Mouse (Mus musculus) limb, embryonic 11.5 days (tissue): ENCODE measurements around the gene Bcar3. TPM values are rescaled to one million over a fixed set of nuclear protein-coding genes. Genes with fewer than 3 reads are reported as not detected.

Source experiments
- ATAC-seq: fragments of 200-750 bp; cut with Nextera tagmentation; 2 replicates; pipeline ENCODE4 v1.8.0; 2017; ENCODE audit warnings: low read depth; ENCODE audit not compliant: insufficient number of reproducible peaks, low FRiP score, low TSS enrichment
- DNase-seq: peaks from one replicate; pipeline ENCODE4 v3.0.0-alpha.2; 2015; ENCODE audit warnings: low spot score
- H3K27ac ChIP-seq: fragments of 300-500 bp; sonication (generic); replicated peaks from 2 replicates; pipeline ENCODE4 v1.5.1; 2014; ENCODE audit warnings: low read depth, mild to moderate bottlenecking, low read length
- H3K27me3 ChIP-seq: fragments of 300-500 bp; sonication (generic); 2 replicates; pipeline ENCODE4 v1.6.1; 2014; ENCODE audit warnings: mild to moderate bottlenecking, low read length, mixed read lengths; ENCODE audit not compliant: control insufficient read depth, insufficient read depth
- H3K36me3 ChIP-seq: fragments of 300-500 bp; sonication (generic); 2 replicates; pipeline ENCODE4 v1.6.1; 2014; ENCODE audit warnings: mild to moderate bottlenecking, low read length, moderate library complexity, mixed read lengths; ENCODE audit not compliant: control insufficient read depth, insufficient read depth
- H3K4me1 ChIP-seq: fragments of 300-500 bp; sonication (generic); 2 replicates; pipeline ENCODE4 v1.6.1; 2014; ENCODE audit warnings: low read length, mixed read lengths; ENCODE audit not compliant: control insufficient read depth, insufficient read depth
- H3K4me2 ChIP-seq: fragments of 300-500 bp; sonication (generic); 2 replicates; pipeline ENCODE4 v1.6.1; 2014; ENCODE audit warnings: low read depth, mild to moderate bottlenecking, moderate library complexity; ENCODE audit not compliant: severe bottlenecking
- H3K4me3 ChIP-seq: fragments of 300-500 bp; sonication (generic); 2 replicates; pipeline ENCODE4 v1.5.1; 2014; ENCODE audit warnings: low read depth, low read length
- H3K9ac ChIP-seq: fragments of 300-500 bp; sonication (generic); 2 replicates; pipeline ENCODE4 v1.6.1; 2014; ENCODE audit warnings: mild to moderate bottlenecking, low read length
- H3K9me3 ChIP-seq: fragments of 300-500 bp; sonication (generic); 2 replicates; pipeline ENCODE4 v1.6.1; 2016; ENCODE audit warnings: low read length; ENCODE audit not compliant: control insufficient read depth
- WGBS: fragments of 180-500 bp; shearing (Covaris S2); extraction: QIAGEN DNeasy Blood & Tissue Kit; methylation state at CpG from one replicate; pipeline ENCODE4 v1.1.7; 2014; 5-methylcytosine and 5-hydroxymethylcytosine counted together
- polyA plus RNA-seq: library from polyadenylated mRNA; unstranded; fragments of >200 nt; fragmentation: Nextera tagmentation; extraction: Ambion mirVana; gene quantifications from 2 replicates; pipeline ENCODE4 v1.2.1, GENCODE M21; 2014

Bcar3 gene
- polyA plus RNA-seq, 1 experiment from 2014 or later, result 3.8 TPM

- no peak overlapping the region for H3K27ac ChIP-seq
- WGBS, result 93% methylated on average over 3 of the region's 3 CpGs
- ATAC-seq, result no peak
Observed at GRCm38 (mm10) chr3:122492006-122492405, 198.1 kb downstream of the Bcar3 start.

GRCm38 (mm10) chr3:122492872-122493615 lies 199.1 kb downstream of the Bcar3 start:
- WGBS, result 52% methylated on average over 21 of the region's 21 CpGs

More at GRCm38 (mm10) chr3:122492006-122492405, 198.1 kb downstream of the Bcar3 start:
- Histone ChIP-seq H3K4me2 (no peak overlapping the region), H3K9ac (no peak overlapping the region), H3K9me3 (no peaks in the 10 kb centered on the region), H3K27me3 (no peaks in the 10 kb centered on the region), H3K4me3 (no peak overlapping the region), H3K4me1 (peaks cover 5% of the 10 kb centered on the region; the same call in 1 of the 2 replicates), H3K36me3 (no peaks in the 10 kb centered on the region)
- DNase-seq, result no peak

GRCm38 (mm10) chr3:122494764-122495163 lies 200.8 kb downstream of the Bcar3 start:
- no peaks in the 10 kb centered on the region for H3K36me3 ChIP-seq
- peaks cover 17% of the 10 kb centered on the region for H3K4me1 ChIP-seq
- H3K27me3 ChIP-seq, result no peaks in the 10 kb centered on the region
- no peak overlapping the region for H3K4me3 ChIP-seq
- DNase-seq, result no peak
- H3K27ac ChIP-seq, result no peak overlapping the region
- H3K9ac ChIP-seq, result no peak overlapping the region
- ATAC-seq, result no peak
- no peaks in the 10 kb centered on the region for H3K9me3 ChIP-seq
- no peak overlapping the region for H3K4me2 ChIP-seq
- 48% methylated on average over 6 of the region's 6 CpGs for whole genome bisulfite sequencing

More at GRCm38 (mm10) chr3:122492872-122493615, 199.1 kb downstream of the Bcar3 start:
- Histone ChIP-seq H3K27ac (no peak overlapping the region), H3K4me1 (peaks cover 5% of the 10 kb centered on the region; the same call in 1 of the 2 replicates), H3K9ac (no peak overlapping the region), H3K4me2 (no peak overlapping the region), H3K4me3 (no peak overlapping the region), H3K36me3 (no peaks in the 10 kb centered on the region), H3K27me3 (no peaks in the 10 kb centered on the region), H3K9me3 (no peaks in the 10 kb centered on the region)
- DNase-seq (no peak), ATAC-seq (no peak)

- 86% methylated on average over 6 of the region's 6 CpGs for WGBS
- ATAC-seq (no peak), DNase-seq (no peak)
- H3K4me3 ChIP-seq, result no peak overlapping the region
- H3K27me3 ChIP-seq, result no peaks in the 10 kb centered on the region
- H3K36me3 ChIP-seq, result no peaks in the 10 kb centered on the region
- H3K27ac ChIP-seq, result no peak overlapping the region
- no peak overlapping the region for H3K4me2 ChIP-seq
- peaks cover 20% of the 10 kb centered on the region for H3K4me1 ChIP-seq
- H3K9me3 ChIP-seq, result no peaks in the 10 kb centered on the region
- no peak overlapping the region for H3K9ac ChIP-seq
Observed at GRCm38 (mm10) chr3:122497871-122498270, 203.9 kb downstream of the Bcar3 start.

GRCm38 (mm10) chr3:122498528-122498927 lies 204.6 kb downstream of the Bcar3 start:
- DNase-seq (no peak), ATAC-seq (no peak)
- Histone ChIP-seq H3K9ac (no peak overlapping the region), H3K36me3 (no peaks in the 10 kb centered on the region), H3K4me2 (no peak overlapping the region), H3K9me3 (no peaks in the 10 kb centered on the region), H3K4me1 (peaks cover 18% of the 10 kb centered on the region), H3K27ac (no peak overlapping the region), H3K27me3 (no peaks in the 10 kb centered on the region), H3K4me3 (no peak overlapping the region)
- 82% methylated on average over 7 of the region's 7 CpGs for WGBS

GRCm38 (mm10) chr3:122499647-122500046 lies 205.7 kb downstream of the Bcar3 start:
- Histone ChIP-seq H3K4me3 (no peak overlapping the region), H3K9me3 (no peaks in the 10 kb centered on the region), H3K9ac (no peak overlapping the region), H3K36me3 (no peaks in the 10 kb centered on the region), H3K4me1 (peaks cover 15% of the 10 kb centered on the region), H3K27me3 (no peaks in the 10 kb centered on the region), H3K4me2 (no peak overlapping the region), H3K27ac (no peak overlapping the region)
- 15% methylated on average over 6 of the region's 6 CpGs for WGBS
- ATAC-seq (peak; percentile 37; the same call in 1 of the 2 replicates), DNase-seq (peak; percentile 57)

GRCm38 (mm10) chr3:122500929-122501328 lies 207.0 kb downstream of the Bcar3 start:
- H3K9me3 ChIP-seq, result no peaks in the 10 kb centered on the region
- H3K4me3 ChIP-seq, result no peak overlapping the region
- no peaks in the 10 kb centered on the region for H3K27me3 ChIP-seq
- 91% methylated on average over 9 of the region's 9 CpGs for WGBS
- no peak overlapping the region for H3K9ac ChIP-seq
- no peak for ATAC-seq
- no peak overlapping the region for H3K4me2 ChIP-seq
- H3K27ac ChIP-seq, result no peak overlapping the region
- DNase-seq, result no peak
- no peaks in the 10 kb centered on the region for H3K36me3 ChIP-seq
- H3K4me1 ChIP-seq, result peaks cover 15% of the 10 kb centered on the region

GRCm38 (mm10) chr3:122506343-122506916 lies 212.5 kb downstream of the Bcar3 start:
- H3K9me3 ChIP-seq, result no peaks in the 10 kb centered on the region
- H3K4me3 ChIP-seq, result no peak overlapping the region
- DNase-seq (no peak), ATAC-seq (no peak)
- H3K4me1 ChIP-seq, result peaks cover 18% of the 10 kb centered on the region
- no peak overlapping the region for H3K27ac ChIP-seq
- no peaks in the 10 kb centered on the region for H3K27me3 ChIP-seq
- H3K9ac ChIP-seq, result no peak overlapping the region
- WGBS, result 65% methylated on average over 10 of the region's 10 CpGs
- no peak overlapping the region for H3K4me2 ChIP-seq
- no peaks in the 10 kb centered on the region for H3K36me3 ChIP-seq
